Mouse (Mus musculus): ENCODE measurements around the gene Asrgl1.

- TF ChIP-seq GATA1 (IDR thresholded peaks at IDR 0.05; ENCODE audit: low read length) = no peak
- TF ChIP-seq TAL1 (IDR thresholded peaks at IDR 0.05; ENCODE audit: low read length) = no peak
Measured at GRCm38 (mm10) chr19:9143230-9143629, 7.8 kb upstream of the Asrgl1 start.

All from erythroblast, embryonic 14.5 days (primary cell).